Mouse (Mus musculus) lung, postnatal 0 days (tissue): ENCODE results near the gene Ooep.

Source experiments
- CTCF ChIP-seq: IDR thresholded peaks from 2 replicates; pipeline ENCODE4 v1.5.1; 2016; ENCODE audit warnings: antibody characterized with exemption, mild to moderate bottlenecking
- EP300 ChIP-seq: IDR thresholded peaks from 2 replicates; pipeline ENCODE4 v1.6.1; 2016; ENCODE audit warnings: antibody characterized with exemption, mild to moderate bottlenecking, control low read depth

DNA sequence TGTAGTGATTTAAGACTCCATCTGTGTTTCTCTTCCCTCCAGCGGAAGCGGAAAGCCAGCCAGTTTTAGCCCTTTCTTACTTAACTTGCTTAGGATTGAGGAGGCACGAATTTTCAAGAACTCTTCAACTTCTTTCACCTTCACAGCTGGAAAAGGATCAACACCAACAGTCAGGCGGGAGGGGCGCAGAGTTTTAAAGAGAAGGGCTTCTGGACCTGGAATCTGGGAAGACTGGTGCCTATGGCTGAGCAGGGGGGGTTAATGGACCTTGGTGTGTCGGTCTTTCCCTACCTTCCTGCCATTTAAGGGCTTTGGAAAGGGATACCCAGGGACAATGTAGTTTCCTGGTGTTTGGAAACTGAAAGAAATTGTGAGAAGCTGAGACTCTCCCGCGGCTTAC is 979 bp downstream of the Ooep start:
- TF ChIP-seq CTCF (no peak), EP300 (no peak)
